Mouse (Mus musculus) erythroblast, embryonic 14.5 days (primary cell): ENCODE results near the gene Dkk3.

ENCODE experiments used
- GATA1 ChIP-seq: IDR thresholded peaks from 2 replicates; pipeline ENCODE4 v1.6.1; 2012; ENCODE audit warnings: low read length, inconsistent platforms, mixed read lengths
- TAL1 ChIP-seq: IDR thresholded peaks from 3 replicates; pipeline ENCODE4 v1.6.1; 2012; ENCODE audit warnings: low read length, inconsistent platforms, mixed read lengths

- no peak for TF ChIP-seq GATA1
- TF ChIP-seq TAL1, result no peak
Measured at GRCm38 (mm10) chr7:112119248-112119647, 39.6 kb downstream of the Dkk3 start.
